Mouse (Mus musculus) liver, embryonic 16.5 days (tissue): ENCODE data around the gene Mon1a. TPM values are rescaled to one million over a fixed set of nuclear protein-coding genes. Genes with fewer than 3 reads are reported as not detected.

ENCODE experiments used
- ATAC-seq: fragments of 200-750 bp; cut with Nextera tagmentation; 2 replicates; pipeline ENCODE4 v1.8.0; 2017; ENCODE audit warnings: low read depth, mild to moderate bottlenecking, moderate number of reproducible peaks, moderate library complexity
- H3K27ac ChIP-seq: fragments of 300-500 bp; sonication (generic); 2 replicates; pipeline ENCODE4 v1.5.1; 2014; ENCODE audit warnings: mild to moderate bottlenecking, low read length
- H3K27me3 ChIP-seq: fragments of 300-500 bp; sonication (generic); 2 replicates; pipeline ENCODE4 v1.6.1; 2014; ENCODE audit warnings: low read depth, low read length, mixed read lengths; ENCODE audit not compliant: control insufficient read depth, insufficient read depth
- H3K36me3 ChIP-seq: fragments of 300-500 bp; sonication (generic); 2 replicates; pipeline ENCODE4 v1.6.1; 2014; ENCODE audit warnings: mild to moderate bottlenecking; ENCODE audit not compliant: control insufficient read depth, insufficient read depth
- H3K4me1 ChIP-seq: fragments of 300-500 bp; sonication (generic); 2 replicates; pipeline ENCODE4 v1.6.1; 2014; ENCODE audit warnings: low read depth, low read length, mixed read lengths; ENCODE audit not compliant: control insufficient read depth
- H3K4me2 ChIP-seq: fragments of 300-500 bp; sonication (generic); 2 replicates; pipeline ENCODE4 v1.6.1; 2014; ENCODE audit warnings: low read depth, low read length, mixed read lengths
- H3K4me3 ChIP-seq: fragments of 300-500 bp; sonication (generic); 2 replicates; pipeline ENCODE4 v1.5.1; 2014; ENCODE audit warnings: low read depth, mild to moderate bottlenecking, low read length
- H3K9ac ChIP-seq: fragments of 300-500 bp; sonication (generic); 2 replicates; pipeline ENCODE4 v1.6.1; 2014; ENCODE audit warnings: low read depth, low read length
- H3K9me3 ChIP-seq: fragments of 300-500 bp; sonication (generic); replicated peaks from 2 replicates; pipeline ENCODE4 v1.6.1; 2016; ENCODE audit warnings: low read length; ENCODE audit not compliant: control insufficient read depth
- WGBS: fragments of 180-500 bp; shearing (Covaris S2); extraction: QIAGEN DNeasy Blood & Tissue Kit; methylation state at CpG from one replicate; pipeline ENCODE4 v1.1.7; 2014; ENCODE audit not compliant: insufficient replicate concordance; 5-methylcytosine and 5-hydroxymethylcytosine counted together
- polyA plus RNA-seq: library from polyadenylated mRNA; unstranded; fragments of >200 nt; fragmentation: Nextera tagmentation; extraction: Ambion mirVana; gene quantifications from 2 replicates; pipeline ENCODE4 v1.2.1, GENCODE M21; 2015

Gene Mon1a
- polyA plus RNA-seq, 1 experiment from 2014 or later = 4.1 TPM

GRCm38 (mm10) chr9:107880411-107880810 is 7.5 kb upstream of the Mon1a start:
- Histone ChIP-seq H3K36me3 (no peaks in the 10 kb centered on the region), H3K4me3 (no peak overlapping the region), H3K9ac (no peak overlapping the region), H3K27me3 (no peaks in the 10 kb centered on the region; the same call in none of the 2 replicates), H3K4me1 (no peaks in the 10 kb centered on the region), H3K4me2 (no peak overlapping the region), H3K9me3 (no peaks in the 10 kb centered on the region), H3K27ac (no peak overlapping the region)
- WGBS = 55% methylated on average over 4 of the region's 4 CpGs
- no peak for ATAC-seq

GRCm38 (mm10) chr9:107888267-107888850 is 408 bp downstream of the Mon1a start:
- H3K27me3 ChIP-seq = peaks cover 3% of the 10 kb centered on the region
- peak overlapping the region; percentile 36; the same call in 1 of the 2 replicates for H3K27ac ChIP-seq
- H3K4me3 ChIP-seq = peak overlapping the region; percentile 79
- ATAC-seq = peak; percentile 39; the same call in 1 of the 2 replicates
- no peaks in the 10 kb centered on the region for H3K9me3 ChIP-seq
- H3K9ac ChIP-seq = peak overlapping the region; percentile 85
- H3K4me1 ChIP-seq = peaks cover 11% of the 10 kb centered on the region
- peak overlapping the region; percentile 83 for H3K4me2 ChIP-seq
- 1% methylated on average over 18 of the region's 18 CpGs for WGBS
- H3K36me3 ChIP-seq = no peaks in the 10 kb centered on the region

GRCm38 (mm10) chr9:107890260-107890659 is 2.3 kb downstream of the Mon1a start:
- no peak overlapping the region for H3K4me3 ChIP-seq
- ATAC-seq = no peak

GRCm38 (mm10) chr9:107891023-107891422 is 3.1 kb downstream of the Mon1a start:
- Histone ChIP-seq H3K27ac (no peak overlapping the region), H3K4me2 (no peak overlapping the region), H3K4me3 (no peak overlapping the region), H3K27me3 (peaks cover 3% of the 10 kb centered on the region), H3K4me1 (peaks cover 11% of the 10 kb centered on the region), H3K9me3 (no peaks in the 10 kb centered on the region), H3K36me3 (no peaks in the 10 kb centered on the region), H3K9ac (no peak overlapping the region)
- no peak for ATAC-seq
- WGBS = 96% methylated on average over 1 of the region's 1 CpGs

More at GRCm38 (mm10) chr9:107890260-107890659, 2.3 kb downstream of the Mon1a start:
- Histone ChIP-seq H3K9me3 (no peaks in the 10 kb centered on the region), H3K27ac (no peak overlapping the region), H3K4me1 (peaks cover 11% of the 10 kb centered on the region), H3K36me3 (no peaks in the 10 kb centered on the region), H3K9ac (no peak overlapping the region), H3K27me3 (peaks cover 3% of the 10 kb centered on the region), H3K4me2 (no peak overlapping the region)
- WGBS = 68% methylated on average over 6 of the region's 6 CpGs

GRCm38 (mm10) chr9:107898563-107898962 is 10.6 kb downstream of the Mon1a start:
- no peak overlapping the region for H3K4me3 ChIP-seq
- no peaks in the 10 kb centered on the region for H3K4me1 ChIP-seq
- 81% methylated on average over 10 of the region's 10 CpGs for WGBS
- ATAC-seq = no peak
- H3K27me3 ChIP-seq = peaks cover 7% of the 10 kb centered on the region; the same call in 1 of the 2 replicates
- no peak overlapping the region for H3K9ac ChIP-seq
- H3K9me3 ChIP-seq = no peaks in the 10 kb centered on the region
- no peak overlapping the region for H3K27ac ChIP-seq
- H3K36me3 ChIP-seq = no peaks in the 10 kb centered on the region
- H3K4me2 ChIP-seq = no peak overlapping the region

GRCm38 (mm10) chr9:107899855-107900254 is 11.9 kb downstream of the Mon1a start:
- no peak overlapping the region for H3K4me3 ChIP-seq
- no peaks in the 10 kb centered on the region for H3K36me3 ChIP-seq
- no peak overlapping the region for H3K4me2 ChIP-seq
- no peak for ATAC-seq
- WGBS = 61% methylated on average over 12 of the region's 12 CpGs
- peaks cover 7% of the 10 kb centered on the region; the same call in 1 of the 2 replicates for H3K27me3 ChIP-seq
- no peaks in the 10 kb centered on the region for H3K4me1 ChIP-seq
- H3K9ac ChIP-seq = no peak overlapping the region
- H3K27ac ChIP-seq = no peak overlapping the region
- no peaks in the 10 kb centered on the region for H3K9me3 ChIP-seq

- H3K36me3 ChIP-seq = no peaks in the 10 kb centered on the region
- H3K4me1 ChIP-seq = peaks cover under 1% of the 10 kb centered on the region; the same call in 1 of the 2 replicates
- no peak overlapping the region for H3K9ac ChIP-seq
- H3K4me3 ChIP-seq = no peak overlapping the region
- peaks cover 7% of the 10 kb centered on the region; the same call in 1 of the 2 replicates for H3K27me3 ChIP-seq
- H3K9me3 ChIP-seq = no peaks in the 10 kb centered on the region
- 0 out of 2 replicates have a peak, but pooled peaks have one; percentile 25 for ATAC-seq
- WGBS = 16% methylated on average over 44 of the region's 44 CpGs
- H3K4me2 ChIP-seq = peak overlapping the region; percentile 53
- H3K27ac ChIP-seq = no peak overlapping the region
Measured at GRCm38 (mm10) chr9:107900840-107901626, 13.1 kb downstream of the Mon1a start.

GRCm38 (mm10) chr9:107901627-107901914 is 13.6 kb downstream of the Mon1a start:
- H3K9me3 ChIP-seq = no peaks in the 10 kb centered on the region
- no peak overlapping the region for H3K4me3 ChIP-seq
- no peak for ATAC-seq
- peak overlapping the region; percentile 53 for H3K4me2 ChIP-seq
- WGBS = 41% methylated on average over 17 of the region's 17 CpGs
- H3K36me3 ChIP-seq = no peaks in the 10 kb centered on the region
- H3K27me3 ChIP-seq = peaks cover 7% of the 10 kb centered on the region; the same call in 1 of the 2 replicates
- no peak overlapping the region for H3K27ac ChIP-seq
- no peak overlapping the region for H3K9ac ChIP-seq
- H3K4me1 ChIP-seq = peaks cover 5% of the 10 kb centered on the region

GRCm38 (mm10) chr9:107904726-107905125 is 16.8 kb downstream of the Mon1a start:
- Histone ChIP-seq H3K36me3 (no peaks in the 10 kb centered on the region), H3K4me3 (no peak overlapping the region), H3K4me1 (peaks cover 20% of the 10 kb centered on the region), H3K9me3 (no peaks in the 10 kb centered on the region), H3K27ac (no peak overlapping the region), H3K9ac (no peak overlapping the region), H3K4me2 (no peak overlapping the region), H3K27me3 (peaks cover 7% of the 10 kb centered on the region; the same call in 1 of the 2 replicates)
- ATAC-seq = no peak
- WGBS = 6% methylated on average over 4 of the region's 4 CpGs
